Comparison of ENCODE assay signal across 8 mouse cellular contexts in genomic region chr9:88858566-88859492, GRCm38 (mm10). TPM values are rescaled to one million over a fixed set of nuclear protein-coding genes. Genes with fewer than 3 reads are reported as not detected.
DNase-seq lines count a peak whose midpoint lies in the region; ATAC-seq and TF ChIP-seq lines count a peak whose summit lies in the region.
"Not testable (repeated sequence)": the region's sequence is repeated elsewhere in the genome, so short reads cannot be mapped to it uniquely, and the experiment has no call there.

No protein-coding gene starts in this region.

- not testable (repeated sequence) for H3K36me3 ChIP-seq in E14TG2a.4 (ENCODE audit: insufficient read depth, low read length); forebrain, embryonic 11.5 days (ENCODE audit: control insufficient read depth, insufficient read depth, low read length); heart, embryonic 16.5 days (ENCODE audit: control insufficient read depth, insufficient read depth); liver, embryonic 13.5 days; stomach, embryonic 14.5 days (ENCODE audit: control insufficient read depth, insufficient read depth, low read length)

- not testable (repeated sequence) for H3K9me3 ChIP-seq in E14TG2a.4 (ENCODE audit: low read length); forebrain, embryonic 11.5 days (ENCODE audit: control insufficient read depth, low read length); heart, embryonic 16.5 days (replicated peaks; ENCODE audit: control insufficient read depth, low read length); liver, embryonic 13.5 days (replicated peaks); stomach, embryonic 14.5 days (ENCODE audit: control insufficient read depth, low read depth, low read length)

- peak overlapping the region; percentile 71 for H3K4me3 ChIP-seq in E14TG2a.4 (replicated peaks; ENCODE audit: low read length)
- H3K4me3 ChIP-seq in forebrain, embryonic 11.5 days (ENCODE audit: low read depth, low read length) = peak overlapping the region; percentile 31
- H3K4me3 ChIP-seq in heart, embryonic 16.5 days (ENCODE audit: low read length) = peak overlapping the region; percentile 57
- peak overlapping the region; percentile 51 for H3K4me3 ChIP-seq in liver, embryonic 13.5 days (replicated peaks)
- H3K4me3 ChIP-seq in stomach, embryonic 14.5 days (ENCODE audit: low read depth, low read length) = peak overlapping the region; percentile 30

- not testable (repeated sequence) for TF ChIP-seq CTCF in E14TG2a.4 (conservative IDR thresholded peaks at IDR 0.05; ENCODE audit: low read length)

- peak; percentile 64 for DNase-seq in c-Kit-positive CD71-positive TER-119-negative erythroid progenitor cells, embryonic 14.5 days (ENCODE audit: low read depth)
- DNase-seq in forebrain, embryonic 11.5 days (ENCODE audit: low spot score) = peak; percentile 93
- DNase-seq in kidney, postnatal 25 days = peak; percentile 84 to 95
- DNase-seq in liver, embryonic 13.5 days = peak; percentile 87
- DNase-seq in natural killer cell, adult 2 months (ENCODE audit: low spot score in 2 of 2) = peak; percentile 30 to 31

- H3K27me3 ChIP-seq in E14TG2a.4 (ENCODE audit: insufficient read depth, low read length); forebrain, embryonic 11.5 days (ENCODE audit: control insufficient read depth, insufficient read depth, low read length); heart, embryonic 16.5 days (ENCODE audit: control insufficient read depth, insufficient read depth, low read length); liver, embryonic 13.5 days; stomach, embryonic 14.5 days (ENCODE audit: control insufficient read depth, insufficient read depth, low read length): not testable (repeated sequence)

- ATAC-seq in forebrain, embryonic 11.5 days (replicated peaks; ENCODE audit: low FRiP score) = peak; percentile 98
- peak; percentile 98 for ATAC-seq in heart, embryonic 16.5 days (replicated peaks; ENCODE audit: extremely low read depth, insufficient read depth, low FRiP score)
- peak; percentile 96 for ATAC-seq in liver, embryonic 13.5 days (ENCODE audit: low read depth)
- ATAC-seq in stomach, embryonic 14.5 days (ENCODE audit: insufficient number of reproducible peaks, insufficient read depth, low FRiP score, low read depth) = peak; percentile 98

- H3K9ac ChIP-seq in forebrain, embryonic 11.5 days (ENCODE audit: low read length) = peak overlapping the region; percentile 51
- peak overlapping the region; percentile 67 for H3K9ac ChIP-seq in heart, embryonic 16.5 days (ENCODE audit: low read length)
- H3K9ac ChIP-seq in liver, embryonic 13.5 days = peak overlapping the region; percentile 61
- not testable (repeated sequence) for H3K9ac ChIP-seq in stomach, embryonic 14.5 days (replicated peaks; ENCODE audit: low read depth, low read length)

- 2% methylated on average over 45 of the region's 52 CpGs for WGBS in forebrain, embryonic 11.5 days
- WGBS in heart, embryonic 16.5 days = under 1% methylated on average over 51 of the region's 52 CpGs
- 2% methylated on average over 52 of the region's 52 CpGs for WGBS in liver, embryonic 13.5 days (ENCODE audit: insufficient replicate concordance)
- 2% methylated on average over 48 of the region's 52 CpGs for WGBS in stomach, embryonic 14.5 days

- not testable (repeated sequence) for H3K4me1 ChIP-seq in E14TG2a.4 (replicated peaks; ENCODE audit: low read depth, low read length); forebrain, embryonic 11.5 days (replicated peaks; ENCODE audit: control insufficient read depth, insufficient read depth, low read length); heart, embryonic 16.5 days (ENCODE audit: control insufficient read depth, insufficient read depth, low read length); liver, embryonic 13.5 days (replicated peaks); stomach, embryonic 14.5 days (ENCODE audit: control insufficient read depth, insufficient read depth, low read length)

- H3K4me2 ChIP-seq in forebrain, embryonic 11.5 days (ENCODE audit: low read depth, low read length, severe bottlenecking) = peak overlapping the region; percentile 46
- H3K4me2 ChIP-seq in heart, embryonic 16.5 days (ENCODE audit: low read depth, low read length) = peak overlapping the region; percentile 65
- peak overlapping the region; percentile 71 for H3K4me2 ChIP-seq in liver, embryonic 13.5 days
- H3K4me2 ChIP-seq in stomach, embryonic 14.5 days (replicated peaks; ENCODE audit: low read depth, low read length) = peak overlapping the region; percentile 43

- H3K27ac ChIP-seq in forebrain, embryonic 11.5 days (ENCODE audit: low read depth, low read length); liver, embryonic 13.5 days; stomach, embryonic 14.5 days (ENCODE audit: low read length): not testable (repeated sequence)
- peak overlapping the region; percentile 62 for H3K27ac ChIP-seq in heart, embryonic 16.5 days (ENCODE audit: low read length)

RNA-seq across cellular contexts. Expression of gene Trim43c, which starts 19.9 kb away (rescaled TPM):
- not detected in 2 replicates for polyA plus RNA-seq in forebrain, embryonic 11.5 days (2014; fragmentation: Nextera tagmentation; extraction: Ambion mirVana)
- 0.13 and 0.22 TPM in 2 replicates for polyA plus RNA-seq in heart, embryonic 16.5 days (2015; fragmentation: Nextera tagmentation; extraction: Ambion mirVana)
- polyA plus RNA-seq in liver, embryonic 13.5 days (2015; fragmentation: Nextera tagmentation; extraction: Ambion mirVana) = not detected in 2 replicates
- 0.15 and 0.19 TPM in 2 replicates for polyA plus RNA-seq in stomach, embryonic 14.5 days (2014; fragmentation: Nextera tagmentation; extraction: Ambion mirVana)

Comparison
In these comparisons a context has a peak if more than half of its experiments do, and no peak if none do; other contexts are left out.
1. DNase-seq: peak in every context shown above with its lines; median percentile 93 in forebrain, embryonic 11.5 days; 90 in kidney, postnatal 25 days; 87 in liver, embryonic 13.5 days; 64 in c-Kit-positive CD71-positive TER-119-negative erythroid progenitor cells, embryonic 14.5 days; 30 in natural killer cell, adult 2 months.